Comparison of ENCODE assay signal across 8 mouse cellular contexts in genomic region chr1:90203783-90204690, GRCm38 (mm10). TPM values are rescaled to one million over a fixed set of nuclear protein-coding genes. Genes with fewer than 3 reads are reported as not detected.
DNase-seq lines count a peak whose midpoint lies in the region; ATAC-seq and TF ChIP-seq lines count a peak whose summit lies in the region.

Gene Ackr3, plus strand, starts transcription at chr1:90203980.

- peak; percentile 85 for ATAC-seq in hindbrain, embryonic 15.5 days (ENCODE audit: low FRiP score, low read depth)

- peak; percentile 53 for TF ChIP-seq CTCF in cortical plate, adult 2 months (IDR thresholded peaks at IDR 0.05; ENCODE audit: extremely low read depth, insufficient read depth, low read length)
- peak; percentile 84 for TF ChIP-seq CTCF in gastrocnemius, adult 2 months (IDR thresholded peaks at IDR 0.05)

- peaks cover 8% of the 10 kb centered on the region for H3K27me3 ChIP-seq in hindbrain, embryonic 15.5 days

- peak within 1 kb of the TSS; percentile 60 for H3K4me2 ChIP-seq in hindbrain, embryonic 15.5 days

- H3K9ac ChIP-seq in hindbrain, embryonic 15.5 days, result peak within 1 kb of the TSS; percentile 56

- peak within 1 kb of the TSS; percentile 52 for H3K4me3 ChIP-seq in cortical plate, adult 2 months (ENCODE audit: insufficient read depth, low read length)
- H3K4me3 ChIP-seq in gastrocnemius, adult 2 months, result peak within 1 kb of the TSS; percentile 77
- peak within 1 kb of the TSS; percentile 46 for H3K4me3 ChIP-seq in hindbrain, embryonic 15.5 days

- H3K9me3 ChIP-seq in hindbrain, embryonic 15.5 days, result no peaks in the 10 kb centered on the region

- no peaks in the 10 kb centered on the region for H3K36me3 ChIP-seq in hindbrain, embryonic 15.5 days

- intact Hi-C loops in gastrocnemius, adult 2 months (cut with DNase I), result loop anchor here (2.0 kb wide), 1 partner anchor 143 kb away; no protein-coding TSS in a partner anchor

- DNase-seq in WW6 (ENCODE audit: low read depth, low spot score), result peak; percentile 65
- peak; percentile 89 for DNase-seq in gastrocnemius, adult 2 months
- DNase-seq in layer of hippocampus, postnatal 36 days, result peak; percentile 75 to 78
- DNase-seq in lung, postnatal 14 days, result peak; percentile 85
- peak; percentile 47 for DNase-seq in retina, postnatal 7 days (ENCODE audit: low read depth, low spot score)
- DNase-seq in urinary bladder, postnatal 10 days (ENCODE audit: low spot score), result peak; percentile 28

- peak within 1 kb of the TSS; percentile 5; the same call in 1 of the 2 replicates for H3K27ac ChIP-seq in cortical plate, adult 2 months (ENCODE audit: insufficient read depth, low read length)
- peak within 1 kb of the TSS; percentile 83 for H3K27ac ChIP-seq in gastrocnemius, adult 2 months
- peak within 1 kb of the TSS; percentile 74 for H3K27ac ChIP-seq in hindbrain, embryonic 15.5 days (replicated peaks)

- WGBS in hindbrain, embryonic 15.5 days, result 1% methylated on average over 19 of the region's 19 CpGs

- H3K4me1 ChIP-seq in cortical plate, adult 2 months (ENCODE audit: control insufficient read depth, insufficient read depth, low read length), result peaks cover 2% of the 10 kb centered on the region; the same call in 1 of the 2 replicates
- H3K4me1 ChIP-seq in hindbrain, embryonic 15.5 days (replicated peaks), result peaks cover 66% of the 10 kb centered on the region

- peak; percentile 97 for TF ChIP-seq POLR2A in cortical plate, adult 2 months (IDR thresholded peaks at IDR 0.05; ENCODE audit: extremely low read depth, insufficient read depth, low read length)

RNA-seq across cellular contexts. Expression of gene Ackr3, which starts in this region (rescaled TPM):
- polyA plus RNA-seq in cortical plate, adult 2 months (2012; rRNA removed), result 16.7 and 17.6 TPM in 2 replicates
- total RNA-seq in gastrocnemius, adult 2 months (2021), result 10 to 100 TPM; 10.7 to 17.2 TPM
- 9.6 and 10.4 TPM in 2 replicates for polyA plus RNA-seq in hindbrain, embryonic 15.5 days (2015; fragmentation: Nextera tagmentation; extraction: Ambion mirVana)
- total RNA-seq in layer of hippocampus, postnatal 36 days (2021), result 10 to 100 TPM; 16.3 to 17.0 TPM

Comparison
In these comparisons a context has a peak if more than half of its experiments do, and no peak if none do; other contexts are left out.
1. Peak in every context shown above with its lines: DNase-seq, ATAC-seq, H3K4me3 ChIP-seq and H3K27ac ChIP-seq.
2. DNase-seq: peak in every context shown above with its lines; median percentile 89 in gastrocnemius, adult 2 months; 85 in lung, postnatal 14 days; 76 in layer of hippocampus, postnatal 36 days; 65 in WW6; 47 in retina, postnatal 7 days; 28 in urinary bladder, postnatal 10 days.
3. H3K27ac ChIP-seq: peak in every context shown above with its lines; median percentile 83 in gastrocnemius, adult 2 months; 74 in hindbrain, embryonic 15.5 days; 5 in cortical plate, adult 2 months.